Mouse (Mus musculus): ENCODE data around the gene Cyb5r4.

DNA sequence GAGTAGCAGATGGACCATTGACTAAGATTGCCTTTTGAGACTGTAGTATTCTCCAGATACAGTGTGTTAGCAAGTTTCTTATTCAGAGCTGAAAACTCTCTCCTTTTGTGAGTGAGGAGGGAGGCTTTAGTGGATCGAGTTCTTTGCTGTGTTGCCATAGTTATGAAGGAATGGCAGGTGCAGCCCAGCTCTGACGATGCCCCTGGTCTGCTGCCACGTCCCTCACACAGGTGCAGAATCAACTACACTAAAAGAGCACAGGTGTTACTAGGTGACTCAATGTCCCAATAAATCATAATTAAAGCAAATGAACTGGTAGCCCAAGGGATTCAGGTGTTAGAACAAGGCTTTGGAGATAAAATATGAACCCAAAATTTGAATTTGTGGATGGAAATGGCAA, 97.2 kb downstream of the Cyb5r4 start:
- TF ChIP-seq CTCF (conservative IDR thresholded peaks at IDR 0.05 in 1 of 2, IDR thresholded peaks at IDR 0.05 in 1 of 2; ENCODE audit: low read depth in 2 of 2, low read length in 2 of 2), result no peak
- no peak for TF ChIP-seq RAD21 (IDR thresholded peaks at IDR 0.05; ENCODE audit: low read depth, low read length)
- TF ChIP-seq CHD1 (IDR thresholded peaks at IDR 0.05; ENCODE audit: low read depth, low read length), result no peak
- TF ChIP-seq NELFE (IDR thresholded peaks at IDR 0.05; ENCODE audit: low read depth, low read length), result no peak
- TF ChIP-seq MAX (IDR thresholded peaks at IDR 0.05; ENCODE audit: low read length), result no peak
- TF ChIP-seq POLR2A (IDR thresholded peaks at IDR 0.05; ENCODE audit: low read depth, low read length), result no peak
- no peak for TF ChIP-seq CHD2 (IDR thresholded peaks at IDR 0.05; ENCODE audit: low read length)
- TF ChIP-seq E2F4 (IDR thresholded peaks at IDR 0.05; ENCODE audit: insufficient replicate concordance, low read depth, low read length), result no peak
- TF ChIP-seq ZNF384 (IDR thresholded peaks at IDR 0.05; ENCODE audit: low read depth, low read length), result no peak
- no peak for TF ChIP-seq ZMIZ1 (IDR thresholded peaks at IDR 0.05; ENCODE audit: low read depth, low read length)
